Mouse (Mus musculus) liver, adult 2 months (tissue): ENCODE measurements at regions not wholly inside any gene's neighbourhood (a gene's known extent, or its start where the extent isn't known, plus 50 kb on each side); places are given as distances from the start of the nearest gene placed in this dataset.

Experiments
- DNase-seq: peaks from one replicate; pipeline ENCODE4 v3.0.0-alpha.2; 2011; ENCODE audit warnings: low read depth, low spot score; ENCODE audit errors: extremely low read depth
- H3K27ac ChIP-seq: fragments of 200-500 bp; replicated peaks from 2 replicates; pipeline ENCODE4 v1.5.1; 2012; ENCODE audit warnings: low read depth, mild to moderate bottlenecking, control low read depth, inconsistent platforms, low read length; ENCODE audit not compliant: insufficient read depth
- H3K27me3 ChIP-seq: fragments of 200-500 bp; 2 replicates; pipeline ENCODE4 v1.6.1; 2012; ENCODE audit warnings: mild to moderate bottlenecking, moderate library complexity, low read length, inconsistent platforms; ENCODE audit not compliant: control insufficient read depth, insufficient read depth
- H3K36me3 ChIP-seq: fragments of 200-500 bp; 2 replicates; pipeline ENCODE4 v1.6.1; 2012; ENCODE audit warnings: low read length, inconsistent platforms; ENCODE audit not compliant: control insufficient read depth, insufficient read depth
- H3K4me1 ChIP-seq: fragments of 200-500 bp; 2 replicates; pipeline ENCODE4 v1.6.1; 2011; ENCODE audit warnings: low read length; ENCODE audit not compliant: control insufficient read depth, insufficient read depth
- H3K4me3 ChIP-seq: fragments of 200-500 bp; 2 replicates; pipeline ENCODE4 v1.5.1; 2011; ENCODE audit warnings: low read depth, mild to moderate bottlenecking, control low read depth, low read length, moderate library complexity; ENCODE audit not compliant: insufficient read depth
- H3K79me2 ChIP-seq: fragments of 200-500 bp; 2 replicates; pipeline ENCODE4 v1.6.1; 2012; ENCODE audit warnings: inconsistent platforms, mild to moderate bottlenecking, low read length, moderate library complexity; ENCODE audit not compliant: control insufficient read depth, insufficient read depth
- H3K9ac ChIP-seq: fragments of 200-500 bp; 2 replicates; pipeline ENCODE4 v1.6.1; 2012; ENCODE audit warnings: low read depth, mild to moderate bottlenecking, control low read depth, inconsistent platforms, low read length
- CTCF ChIP-seq: fragments of 200-500 bp; IDR thresholded peaks from 2 replicates; pipeline ENCODE4 v1.5.1; 2011; ENCODE audit warnings: low read depth, low read length, control low read depth
- POLR2A ChIP-seq: fragments of 200-500 bp; IDR thresholded peaks from 2 replicates; pipeline ENCODE4 v1.6.1; 2011; ENCODE audit warnings: low read length, control low read depth; ENCODE audit not compliant: insufficient read depth; ENCODE audit errors: extremely low read depth
- WGBS: fragments of 180-500 bp; shearing (Covaris S2); methylation state at CpG from one replicate; pipeline ENCODE4 v1.1.7; 2018; 5-methylcytosine and 5-hydroxymethylcytosine counted together

DNA sequence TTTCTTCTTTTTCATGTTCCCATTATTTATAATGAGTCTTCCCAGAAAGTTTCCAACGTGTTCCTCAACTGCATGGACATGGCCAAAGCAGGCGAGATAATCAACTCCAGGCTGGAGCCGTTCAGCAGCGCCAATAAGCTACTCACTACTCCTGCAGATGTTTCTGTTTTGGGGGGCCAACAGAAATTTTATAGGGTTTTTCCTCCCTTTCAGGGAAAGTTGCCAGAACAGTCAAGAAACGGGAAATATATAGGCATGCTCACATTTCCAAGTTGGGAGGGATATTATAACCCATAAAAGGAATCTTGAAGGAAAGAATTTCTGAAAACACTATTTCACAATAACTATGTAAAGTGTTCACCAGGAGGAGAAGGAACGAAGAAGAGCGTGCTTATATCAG, 433.5 kb downstream of the Pros1 start:
- no peak overlapping the region for H3K4me3 ChIP-seq
- no peaks in the 10 kb centered on the region for H3K79me2 ChIP-seq
- no peak for DNase-seq
- H3K27ac ChIP-seq = no peak overlapping the region
- no peaks in the 10 kb centered on the region for H3K27me3 ChIP-seq
- no peaks in the 10 kb centered on the region for H3K36me3 ChIP-seq
- H3K9ac ChIP-seq = no peak overlapping the region
- 77% methylated on average over 7 of the region's 7 CpGs for WGBS
- H3K4me1 ChIP-seq = no peaks in the 10 kb centered on the region
- TF ChIP-seq POLR2A (no peak), CTCF (no peak)

DNA sequence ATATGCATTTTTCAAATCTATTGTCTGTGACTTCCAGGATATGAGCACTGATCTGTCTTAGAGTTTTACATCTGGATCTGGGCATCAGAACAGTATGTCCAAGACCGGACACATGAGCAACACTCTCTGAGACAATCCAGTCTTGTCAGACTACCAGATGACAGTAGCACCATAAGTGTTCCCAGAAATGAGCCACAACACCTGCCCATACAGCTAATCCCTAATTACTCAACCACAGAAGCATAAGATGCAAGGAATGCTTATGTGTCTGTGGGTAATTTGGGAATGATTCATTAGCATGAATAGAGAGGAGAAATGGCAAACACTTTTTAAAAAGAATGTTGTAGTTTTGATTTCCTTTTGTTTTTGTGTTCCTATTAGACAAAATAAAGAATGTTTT, 457.6 kb downstream of the Pros1 start:
- Histone ChIP-seq H3K36me3 (no peaks in the 10 kb centered on the region), H3K4me1 (no peaks in the 10 kb centered on the region)
- 89% methylated on average over 1 of the region's 1 CpGs for WGBS

DNA sequence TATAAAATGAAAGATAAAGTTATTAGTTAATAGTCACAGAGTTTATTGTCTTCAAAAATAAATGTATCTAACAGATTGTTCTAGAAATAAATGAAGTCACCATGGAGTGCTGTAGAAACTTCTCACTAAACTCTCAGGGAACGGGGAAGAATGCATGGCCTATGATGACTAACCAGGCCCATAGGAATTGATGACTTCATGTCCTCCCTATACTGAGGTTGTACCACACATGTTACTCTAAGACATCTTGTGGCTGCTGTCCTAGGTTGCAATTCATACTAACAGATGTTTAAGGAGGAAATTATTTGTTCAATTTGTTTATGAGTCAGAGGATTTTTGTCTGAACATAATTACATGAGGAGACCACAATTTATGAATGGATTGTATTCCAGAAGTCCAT, 459.4 kb downstream of the Pros1 start:
- 84% methylated on average over 1 of the region's 1 CpGs for WGBS
- no peaks in the 10 kb centered on the region for H3K4me1 ChIP-seq

More for the DNA sequence above, 457.6 kb downstream of the Pros1 start:
- H3K4me3 ChIP-seq = no peak overlapping the region
- H3K9ac ChIP-seq = no peak overlapping the region
- DNase-seq = no peak
- H3K79me2 ChIP-seq = no peaks in the 10 kb centered on the region
- TF ChIP-seq POLR2A (no peak), CTCF (no peak)
- H3K27ac ChIP-seq = no peak overlapping the region
- H3K27me3 ChIP-seq = no peaks in the 10 kb centered on the region

DNA sequence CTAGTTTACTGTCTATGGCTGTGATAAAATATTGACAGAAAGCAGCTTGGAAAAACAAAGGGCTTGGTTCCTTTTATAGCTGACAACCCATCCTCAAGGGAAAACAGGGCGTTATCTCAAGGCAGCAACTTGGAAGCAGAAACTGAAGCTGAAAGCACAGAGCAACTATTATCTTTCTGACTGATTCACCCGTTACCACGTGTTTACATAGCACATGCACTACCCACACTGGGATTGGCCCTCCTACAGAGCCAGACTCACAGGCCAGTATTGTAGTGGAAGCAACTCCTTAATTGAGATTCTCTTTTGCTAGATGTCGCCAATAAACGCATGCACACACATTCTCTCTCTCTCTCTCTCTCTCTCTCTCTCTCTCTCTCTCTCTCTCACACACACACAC, 465.5 kb downstream of the Pros1 start:
- Histone ChIP-seq H3K27ac (no peak overlapping the region), H3K4me1 (no peaks in the 10 kb centered on the region), H3K9ac (no peak overlapping the region), H3K36me3 (no peaks in the 10 kb centered on the region), H3K4me3 (no peak overlapping the region), H3K27me3 (no peaks in the 10 kb centered on the region), H3K79me2 (no peaks in the 10 kb centered on the region)
- WGBS = 51% methylated on average over 5 of the region's 5 CpGs
- no peak for DNase-seq
- TF ChIP-seq POLR2A (no peak), CTCF (no peak)

More for the DNA sequence above, 459.4 kb downstream of the Pros1 start:
- no peaks in the 10 kb centered on the region for H3K27me3 ChIP-seq
- H3K36me3 ChIP-seq = no peaks in the 10 kb centered on the region
- H3K79me2 ChIP-seq = no peaks in the 10 kb centered on the region
- DNase-seq = no peak
- no peak overlapping the region for H3K27ac ChIP-seq
- TF ChIP-seq CTCF (no peak), POLR2A (no peak)
- H3K9ac ChIP-seq = no peak overlapping the region
- no peak overlapping the region for H3K4me3 ChIP-seq

DNA sequence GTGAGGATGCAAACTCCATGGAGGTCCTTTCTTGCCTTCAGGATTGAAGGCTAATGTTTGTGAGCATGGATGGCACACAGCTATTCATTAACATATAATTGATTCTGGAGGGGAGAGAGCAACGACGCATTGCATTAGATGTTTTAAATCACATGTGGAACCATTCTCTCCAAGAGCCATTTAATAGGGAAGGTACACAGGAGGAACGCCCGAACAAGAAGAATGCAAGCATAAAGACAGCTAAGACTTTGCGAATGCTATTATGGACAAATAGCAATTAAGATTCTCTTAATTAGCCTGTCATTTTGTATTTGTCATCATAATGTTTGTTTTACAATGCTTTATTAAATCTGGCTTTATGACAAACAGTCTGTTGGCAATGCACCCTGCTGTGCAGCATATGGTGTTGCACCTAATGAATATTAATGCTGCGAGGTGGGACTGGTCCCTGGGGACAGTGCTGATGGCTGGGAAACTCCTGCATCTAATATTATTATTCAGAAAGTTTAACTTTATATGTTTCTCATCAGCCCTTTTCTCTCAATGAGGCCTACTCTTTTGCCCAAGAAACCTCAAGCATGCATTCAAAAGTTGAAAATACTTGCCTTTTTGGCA, 497.5 kb downstream of the Pros1 start:
- H3K27ac ChIP-seq = no peak overlapping the region
- no peaks in the 10 kb centered on the region for H3K4me1 ChIP-seq
- H3K4me3 ChIP-seq = no peak overlapping the region
- WGBS = 85% methylated on average over 6 of the region's 6 CpGs
- no peaks in the 10 kb centered on the region for H3K79me2 ChIP-seq
- TF ChIP-seq POLR2A (no peak), CTCF (no peak)
- no peaks in the 10 kb centered on the region for H3K27me3 ChIP-seq
- no peaks in the 10 kb centered on the region for H3K36me3 ChIP-seq
- no peak for DNase-seq
- H3K9ac ChIP-seq = no peak overlapping the region

DNA sequence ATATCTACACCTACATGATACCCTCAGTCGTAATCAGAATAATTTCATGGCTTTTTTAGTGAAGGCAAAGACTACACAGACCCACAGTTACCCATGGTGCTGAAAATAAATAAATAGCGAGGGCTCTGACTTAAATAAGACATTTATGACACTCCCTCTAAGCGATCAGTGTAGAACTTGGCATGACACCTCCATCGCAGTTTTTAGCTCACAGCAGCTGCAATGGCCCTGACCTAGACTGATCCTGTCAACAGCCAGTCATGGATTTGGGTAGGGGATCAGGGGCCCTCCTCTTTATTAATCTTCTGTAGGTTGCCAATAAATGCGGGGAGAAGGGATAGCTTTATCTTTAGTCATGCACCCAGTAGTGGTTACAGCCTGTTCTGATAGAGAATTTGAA, 494.1 kb downstream of the Epha3 start:
- H3K79me2 ChIP-seq = no peaks in the 10 kb centered on the region
- no peak for TF ChIP-seq CTCF
- TF ChIP-seq POLR2A = no peak
- 83% methylated on average over 5 of the region's 5 CpGs for WGBS
- H3K4me1 ChIP-seq = no peaks in the 10 kb centered on the region
- no peak overlapping the region for H3K4me3 ChIP-seq
- H3K9ac ChIP-seq = no peak overlapping the region
- no peaks in the 10 kb centered on the region for H3K36me3 ChIP-seq
- no peak for DNase-seq
- H3K27me3 ChIP-seq = no peaks in the 10 kb centered on the region
- H3K27ac ChIP-seq = no peak overlapping the region

DNA sequence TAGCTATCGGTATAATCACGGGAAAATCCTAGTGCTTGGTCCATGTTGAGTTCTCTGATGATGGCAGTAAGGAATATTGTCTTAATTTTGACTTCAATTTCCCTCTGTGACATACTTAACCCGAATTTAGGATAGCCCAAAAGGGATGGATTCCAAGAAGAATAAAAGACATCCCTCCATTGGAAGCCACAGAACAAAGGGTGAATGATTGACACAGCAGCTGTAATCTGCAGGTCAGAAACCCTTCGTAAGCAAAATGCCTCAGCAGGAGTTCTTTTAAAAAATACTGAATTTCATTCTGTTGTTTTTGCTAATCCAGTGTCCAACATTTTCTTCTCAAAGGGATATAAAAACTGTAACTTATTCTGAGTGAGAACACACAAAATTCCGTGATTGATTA, 492.7 kb downstream of the Epha3 start:
- Histone ChIP-seq H3K9ac (no peak overlapping the region), H3K79me2 (no peaks in the 10 kb centered on the region), H3K27me3 (no peaks in the 10 kb centered on the region), H3K36me3 (no peaks in the 10 kb centered on the region), H3K4me3 (no peak overlapping the region), H3K27ac (no peak overlapping the region), H3K4me1 (no peaks in the 10 kb centered on the region)
- 69% methylated on average over 5 of the region's 5 CpGs for WGBS
- TF ChIP-seq POLR2A = no peak
- TF ChIP-seq CTCF = no peak
- no peak for DNase-seq
